Mouse (Mus musculus) left cerebral cortex, adult 18-20 months (tissue): ENCODE data around the gene Asic3. TPM values are rescaled to one million over a fixed set of nuclear protein-coding genes. Genes with fewer than 3 reads are reported as not detected.

Source experiments
- DNase-seq, 2 experiments: peaks; one replicate each; pipeline ENCODE4 v3.0.0; 2021 to 2022; ENCODE audit warnings: low spot score in 2 of 2, mixed read lengths in 1 of 2
- total RNA-seq, 2 experiments: library from RNA; stranded (reverse); gene quantifications; 2 replicates each; pipeline ENCODE4 v1.2.3; 2021

The Asic3 gene
- total RNA-seq, 2 experiments from 2014 or later = 0.54 TPM; not detected in 1

- DNase-seq = no peak
These were observed 33.4 kb downstream of the Asic3 start for GRCm38 (mm10) chr5:24446630-24447029.

DNA sequence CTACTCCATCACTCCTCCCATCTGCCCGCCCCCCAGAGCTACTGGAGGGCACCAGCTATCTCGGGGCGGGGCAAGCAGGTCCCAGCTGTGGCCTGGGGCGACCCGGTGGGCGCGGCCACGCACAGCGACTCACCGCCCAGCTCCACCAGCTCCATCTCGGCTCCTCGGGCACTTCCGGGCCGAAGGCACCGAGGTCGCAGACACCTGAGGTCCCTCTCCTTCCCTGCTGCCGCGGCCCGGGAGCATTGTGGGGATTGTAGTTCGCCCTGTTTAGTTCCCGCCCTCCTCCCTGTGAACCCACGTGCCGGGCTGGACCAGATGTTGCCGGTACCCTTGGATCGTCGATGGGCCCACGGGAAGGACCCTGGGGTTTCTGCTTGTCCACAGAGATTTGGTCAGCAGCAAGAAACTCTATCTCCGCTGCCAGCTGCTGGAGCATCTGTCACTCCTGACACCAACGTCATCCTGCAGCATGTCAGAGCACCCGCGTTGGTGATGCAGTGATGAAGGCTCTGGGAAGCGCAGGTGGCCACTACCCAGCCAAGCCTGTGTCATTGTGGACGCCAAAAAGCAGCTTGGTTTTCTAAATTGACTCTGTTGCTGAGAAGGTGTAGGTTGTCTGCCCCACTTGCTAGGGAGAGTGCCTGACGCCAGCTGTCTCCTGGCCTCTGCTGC is 34.6 kb downstream of the Asic3 start, which contains the start of gene Tmub1:
Gene Tmub1, minus strand, starts transcription at position 231 of the 675 bp plus-strand sequence.
- peak; percentile 82 to 90 for DNase-seq

- DNase-seq = peak; percentile 77 to 89
These were observed 38.3 kb downstream of the Asic3 start for GRCm38 (mm10) chr5:24451264-24452029.

DNA sequence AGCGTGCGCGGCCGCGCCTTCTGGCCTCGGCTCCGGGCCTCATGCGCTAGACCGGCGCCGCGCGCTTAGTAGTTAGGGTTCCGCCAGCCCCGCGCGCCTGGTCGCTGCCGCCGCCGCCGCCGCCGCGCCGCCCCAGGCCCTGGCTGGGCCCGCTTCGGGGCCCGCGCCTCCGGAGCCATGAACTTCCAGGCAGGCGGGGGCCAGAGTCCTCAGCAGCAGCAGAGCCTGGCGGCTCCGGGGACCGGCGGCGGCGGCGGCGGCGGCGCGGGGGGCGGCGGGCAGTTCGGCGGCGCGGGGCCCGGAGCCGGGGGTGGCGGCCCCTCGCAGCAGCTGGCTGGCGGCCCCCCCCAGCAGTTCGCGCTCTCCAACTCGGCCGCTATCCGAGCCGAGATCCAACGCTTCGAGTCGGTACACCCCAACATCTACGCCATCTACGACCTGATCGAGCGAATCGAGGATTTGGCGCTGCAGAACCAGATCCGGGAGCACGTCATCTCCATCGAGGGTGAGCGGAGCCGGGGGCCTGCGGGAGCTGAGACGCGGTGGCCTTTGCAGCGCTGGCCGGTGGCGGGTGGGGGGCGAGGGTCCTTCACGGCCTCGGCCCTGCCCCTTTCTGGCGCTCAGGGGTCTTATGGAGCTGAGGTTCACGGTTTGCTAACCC is 39.0 kb downstream of the Asic3 start, which contains the start of gene Agap3:
Gene Agap3, plus strand, starts transcription at position 148 of the 661 bp plus-strand sequence.
- peak in 1 of 2 experiments; percentile 34 for DNase-seq

GRCm38 (mm10) chr5:24452691-24453233 is 39.6 kb downstream of the Asic3 start:
- DNase-seq = peak; percentile 41 to 56

GRCm38 (mm10) chr5:24453283-24453984 is 40.2 kb downstream of the Asic3 start:
- peak in 1 of 2 experiments; percentile 25 for DNase-seq

- no peak for DNase-seq
These were observed 40.8 kb downstream of the Asic3 start for GRCm38 (mm10) chr5:24453985-24454303.

DNA sequence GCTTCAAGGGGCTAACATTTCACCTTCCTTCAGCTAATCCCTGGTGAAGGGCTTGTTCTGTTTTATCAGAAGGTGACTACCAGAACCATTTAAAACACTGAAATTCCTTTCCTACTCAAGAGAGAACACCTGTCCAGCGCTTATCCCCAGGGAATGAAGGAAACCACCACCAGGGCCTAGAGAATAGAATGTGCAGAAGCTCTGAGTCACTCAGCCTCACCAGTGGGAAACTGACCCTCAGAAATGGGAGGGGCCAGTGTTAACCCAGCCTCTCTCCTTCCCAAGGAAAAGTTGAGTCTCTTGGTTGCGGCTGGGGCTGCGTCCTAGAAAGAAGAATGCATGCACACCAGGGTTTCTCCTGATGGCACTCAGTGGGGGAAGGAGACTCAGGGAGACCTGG is 41.9 kb downstream of the Asic3 start:
- DNase-seq = no peak

DNA sequence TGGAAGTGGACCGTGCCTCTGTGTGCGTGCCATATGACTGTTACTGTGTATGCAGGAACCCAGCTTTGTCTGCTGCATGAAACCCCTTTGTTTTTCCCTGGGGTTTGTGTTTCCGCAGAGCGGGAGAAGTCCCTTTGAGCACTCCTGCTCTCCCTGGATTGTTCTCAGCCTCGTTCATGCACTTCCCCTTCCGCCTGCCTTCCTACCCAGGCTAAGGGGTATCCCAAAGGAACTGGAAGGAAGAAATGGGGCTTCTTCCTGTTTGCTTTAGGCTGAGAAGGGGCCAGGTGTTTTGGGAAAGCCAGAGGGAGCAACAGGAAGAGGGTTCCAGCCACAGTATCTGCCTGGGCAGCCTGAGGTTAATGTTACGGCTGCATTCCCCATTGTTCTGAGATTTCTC is 42.4 kb downstream of the Asic3 start:
- DNase-seq = no peak

DNA sequence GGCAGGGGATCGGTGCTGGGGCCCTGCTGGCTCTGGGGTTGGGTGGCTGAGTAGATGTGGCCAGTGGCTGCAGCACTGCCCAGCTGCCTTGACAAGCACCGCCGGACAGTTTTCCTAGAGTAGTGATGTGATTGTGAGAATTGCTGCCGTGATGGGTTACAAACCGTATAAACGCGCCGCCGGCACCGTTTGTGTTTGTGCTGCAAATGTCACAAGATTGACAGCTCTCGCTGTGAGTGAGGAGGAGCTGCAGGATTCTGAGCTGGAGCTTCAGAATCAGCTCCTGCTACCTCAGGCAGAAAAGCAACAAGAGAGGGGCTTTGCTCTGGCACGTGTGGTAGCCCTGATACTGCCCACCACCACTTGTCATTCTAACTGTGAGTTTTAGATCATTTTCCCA is 53.6 kb downstream of the Asic3 start:
- DNase-seq = no peak

Other genes with a start within 250 kb of the Asic3 start
- gene Nupl2, start 248.4 kb upstream of the Asic3 start, total RNA-seq = 10 to 100 TPM; 10.3 to 12.3 TPM
- gene Kcnh2, start 61.8 kb upstream of the Asic3 start, total RNA-seq = 10 to 100 TPM; 29.6 to 36.2 TPM
- 10 to 100 TPM in 1 of 2 experiments, 1 to 10 TPM in 1; 8.0 to 10.7 TPM for gene Nos3, start 48.6 kb upstream of the Asic3 start, total RNA-seq
- 1 to 10 TPM; 4.2 to 6.4 TPM for gene Atg9b, start 21.2 kb upstream of the Asic3 start, total RNA-seq
- gene Abcb8, start 19.7 kb upstream of the Asic3 start, total RNA-seq = 10 to 100 TPM; 43.3 to 56.1 TPM
- gene Cdk5, start 10.1 kb downstream of the Asic3 start, total RNA-seq = 100 to 1,000 TPM; 128 to 129 TPM
- gene Slc4a2, start 10.4 kb downstream of the Asic3 start, total RNA-seq = 10 to 100 TPM; 28.9 to 31.0 TPM
- gene Fastk, start 31.9 kb downstream of the Asic3 start, total RNA-seq = 100 to 1,000 TPM; 108 to 131 TPM
- 10 to 100 TPM; 27.2 to 27.3 TPM for gene Tmub1, start 34.5 kb downstream of the Asic3 start, total RNA-seq
- gene Agap3, start 38.8 kb downstream of the Asic3 start, total RNA-seq = 100 to 1,000 TPM; 517 to 575 TPM
- gene Gbx1, start 113.8 kb downstream of the Asic3 start, total RNA-seq = under 1 TPM; 0.21 to 0.33 TPM
- gene Asb10, start 127.6 kb downstream of the Asic3 start, total RNA-seq = not detected
- not detected for gene 4931409K22Rik, start 143.4 kb downstream of the Asic3 start, total RNA-seq
- gene Abcf2, start 164.1 kb downstream of the Asic3 start, total RNA-seq = 10 to 100 TPM; 89.7 to 90.5 TPM
- gene Chpf2, start 173.3 kb downstream of the Asic3 start, total RNA-seq = 10 to 100 TPM; 65.9 to 76.4 TPM
- 100 to 1,000 TPM in 1 of 2 experiments, 10 to 100 TPM in 1; 93.6 to 103 TPM for gene Smarcd3, start 211.0 kb downstream of the Asic3 start, total RNA-seq